Mouse (Mus musculus): Measurements from ENCODE around the gene Snrk. TPM values are rescaled to one million over a fixed set of nuclear protein-coding genes. Genes with fewer than 3 reads are reported as not detected.

Snrk gene
- polyA plus RNA-seq, 1 experiment from 2014 or later, result 49.4 TPM

DNA sequence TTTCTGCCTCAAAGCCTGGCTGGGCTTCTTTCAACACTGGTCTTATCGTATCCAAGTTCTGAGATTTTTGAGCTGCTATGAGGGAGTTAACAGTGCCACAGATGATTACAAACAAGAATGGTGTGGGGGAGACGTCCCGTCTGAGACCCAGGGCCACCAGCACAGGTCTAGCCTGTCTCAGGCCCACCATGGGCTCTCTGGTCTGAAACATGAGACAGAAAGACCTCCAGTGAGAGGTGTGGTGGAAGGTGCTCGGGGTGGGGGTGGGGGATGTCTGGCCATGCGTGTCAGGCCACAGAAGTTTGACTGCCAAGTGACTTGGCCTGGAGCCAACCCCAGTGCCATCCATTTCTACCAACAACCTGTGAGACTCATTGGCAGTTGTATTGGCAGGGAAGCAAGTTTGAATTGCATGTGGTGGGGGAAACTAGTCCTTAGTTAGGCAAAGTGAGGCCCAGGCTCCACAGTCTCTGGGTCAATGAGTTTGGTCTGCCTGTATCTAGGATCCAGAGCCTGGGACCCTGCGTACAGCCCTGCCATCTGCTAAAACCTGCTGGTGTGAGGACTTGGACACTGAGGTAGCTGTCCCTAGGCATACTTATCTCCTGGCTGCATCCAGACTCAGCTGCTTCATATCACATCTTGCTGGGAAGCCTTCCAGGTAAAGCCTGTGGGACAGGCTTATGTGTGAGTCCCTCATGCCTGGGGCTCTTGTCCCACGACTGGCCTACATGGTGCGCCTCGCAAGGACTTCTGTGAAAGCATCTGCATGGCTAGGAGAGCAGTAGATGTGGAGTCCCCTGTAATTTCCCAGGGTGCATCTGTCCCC, 56.6 kb downstream of the Snrk start:
- Histone ChIP-seq H3K27me3 (replicated peaks) (no peaks in the 10 kb centered on the region), H3K4me3 (replicated peaks) (no peak overlapping the region), H3K36me3 (peaks cover 4% of the 10 kb centered on the region), H3K4me1 (replicated peaks) (peaks cover 6% of the 10 kb centered on the region; the same call in 1 of the 2 replicates), H3K4me2 (replicated peaks) (no peak overlapping the region), H3K27ac (no peak overlapping the region), H3K9ac (no peak overlapping the region), H3K9me3 (no peaks in the 10 kb centered on the region)
- ATAC-seq, result no peak
- whole genome bisulfite sequencing, result 88% methylated on average over 9 of the region's 9 CpGs

GRCm38 (mm10) chr9:122174723-122175122, 57.7 kb downstream of the Snrk start:
- H3K9ac ChIP-seq, result no peak overlapping the region
- no peak overlapping the region for H3K27ac ChIP-seq
- no peaks in the 10 kb centered on the region for H3K9me3 ChIP-seq
- no peak overlapping the region for H3K4me2 ChIP-seq (replicated peaks)
- no peak for ATAC-seq
- no peak overlapping the region for H3K4me3 ChIP-seq (replicated peaks)
- H3K27me3 ChIP-seq (replicated peaks), result no peaks in the 10 kb centered on the region
- 88% methylated on average over 6 of the region's 6 CpGs for WGBS
- H3K36me3 ChIP-seq, result peaks cover 4% of the 10 kb centered on the region
- H3K4me1 ChIP-seq (replicated peaks), result peaks cover 13% of the 10 kb centered on the region; the same call in 1 of the 2 replicates

DNA sequence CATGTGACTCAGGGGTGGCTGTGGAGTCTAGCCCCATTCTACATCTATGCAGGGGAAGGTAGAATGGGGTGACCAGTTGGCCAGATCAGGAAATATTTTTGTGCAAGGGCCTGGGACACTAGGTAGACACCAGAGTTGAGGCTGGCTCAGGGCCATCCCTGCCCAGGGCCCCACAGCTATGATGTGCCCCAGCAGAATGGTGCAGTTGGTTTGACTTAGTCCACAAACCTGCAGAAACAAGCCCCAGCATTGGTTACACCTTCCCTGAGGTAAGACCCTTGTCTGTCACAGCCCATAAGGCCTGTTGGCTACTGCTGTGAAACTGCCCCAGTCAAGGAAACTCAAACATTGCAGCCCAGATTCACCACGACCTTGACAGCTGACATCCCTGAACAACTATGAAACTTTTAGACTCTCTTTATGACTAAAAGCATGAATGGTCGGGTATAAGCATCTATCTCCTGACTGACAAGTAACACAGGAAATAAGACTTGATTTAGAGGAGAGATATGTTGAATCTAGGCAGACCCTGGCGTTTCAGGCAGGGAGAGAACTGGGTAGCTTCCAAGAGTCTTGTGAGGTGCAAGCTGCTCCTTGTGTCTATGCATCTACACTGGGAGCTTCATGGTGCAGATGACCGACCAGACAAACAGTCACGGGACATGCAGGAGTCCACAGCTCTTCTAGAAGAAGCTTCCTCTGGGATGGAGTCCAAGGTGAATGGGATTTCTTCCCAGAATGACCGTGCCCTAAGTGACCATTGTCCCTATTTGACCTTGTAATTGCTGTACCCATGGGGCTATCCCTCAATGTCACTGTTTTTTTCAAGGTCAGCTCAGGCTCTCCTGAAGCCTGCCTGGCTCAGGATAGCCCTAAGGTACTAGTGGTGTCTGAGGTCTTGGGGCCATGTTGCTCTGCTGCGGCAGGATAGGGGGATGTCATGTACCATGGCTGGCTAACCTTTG, 60.5 kb downstream of the Snrk start:
- no peaks in the 10 kb centered on the region for H3K36me3 ChIP-seq
- H3K9ac ChIP-seq, result no peak overlapping the region
- H3K27ac ChIP-seq, result 0 out of 2 replicates have a peak overlapping the region, but pooled peaks have one; percentile 10
- no peak for ATAC-seq
- H3K4me3 ChIP-seq (replicated peaks), result no peak overlapping the region
- H3K4me2 ChIP-seq (replicated peaks), result no peak overlapping the region
- H3K9me3 ChIP-seq, result no peaks in the 10 kb centered on the region
- peaks cover 13% of the 10 kb centered on the region; the same call in 1 of the 2 replicates for H3K4me1 ChIP-seq (replicated peaks)
- WGBS, result 65% methylated on average over 7 of the region's 7 CpGs
- no peaks in the 10 kb centered on the region for H3K27me3 ChIP-seq (replicated peaks)

DNA sequence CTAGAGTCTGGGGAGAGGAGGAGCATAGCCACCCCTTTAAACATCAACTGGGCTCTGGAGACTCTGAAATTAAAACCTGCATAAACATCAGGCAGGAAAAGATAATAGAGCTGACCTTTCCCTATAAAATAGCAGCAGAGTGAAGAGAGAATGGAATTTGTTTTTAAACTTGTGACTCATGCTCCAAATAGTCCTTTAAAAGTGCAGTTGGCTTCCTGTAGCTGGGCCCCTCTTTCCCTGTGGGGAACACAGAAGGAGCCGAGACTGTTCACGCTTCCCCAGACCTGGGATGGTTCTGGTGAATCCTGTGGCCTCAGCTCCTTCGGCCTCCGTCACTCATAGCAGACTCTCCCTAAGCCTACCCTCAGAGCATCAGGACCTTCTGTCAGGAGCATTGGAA, 61.4 kb downstream of the Snrk start:
- Histone ChIP-seq H3K4me2 (replicated peaks) (no peak overlapping the region), H3K4me1 (replicated peaks) (peaks cover 17% of the 10 kb centered on the region; the same call in 1 of the 2 replicates), H3K27ac (peak overlapping the region; percentile 39; the same call in 1 of the 2 replicates), H3K27me3 (replicated peaks) (no peaks in the 10 kb centered on the region), H3K9me3 (no peaks in the 10 kb centered on the region), H3K4me3 (replicated peaks) (no peak overlapping the region), H3K9ac (no peak overlapping the region), H3K36me3 (no peaks in the 10 kb centered on the region)
- 57% methylated on average over 4 of the region's 4 CpGs for WGBS
- ATAC-seq, result no peak

DNA sequence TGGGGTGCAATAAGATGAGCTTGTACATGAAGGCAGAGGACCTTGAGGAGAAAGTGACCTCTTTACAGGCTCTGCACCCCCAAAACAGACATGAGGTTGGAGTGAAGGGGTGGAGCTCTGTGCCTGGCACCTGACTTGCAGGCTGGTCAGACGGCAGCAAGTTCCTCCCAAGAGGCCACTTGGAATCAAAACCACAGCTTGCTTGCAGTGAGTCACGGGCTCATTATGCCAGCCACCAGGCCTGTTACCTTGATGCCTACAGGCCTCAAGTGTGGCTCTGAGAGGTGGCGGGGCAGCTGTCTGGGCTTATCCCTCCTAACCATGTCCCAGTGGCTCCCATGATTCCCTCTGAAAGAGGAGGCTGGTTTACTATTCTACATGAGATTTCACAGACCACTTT, 63.0 kb downstream of the Snrk start:
- H3K27ac ChIP-seq, result no peak overlapping the region
- H3K9me3 ChIP-seq, result no peaks in the 10 kb centered on the region
- H3K9ac ChIP-seq, result no peak overlapping the region
- peaks cover 22% of the 10 kb centered on the region; the same call in 1 of the 2 replicates for H3K4me1 ChIP-seq (replicated peaks)
- WGBS, result 79% methylated on average over 3 of the region's 3 CpGs
- ATAC-seq, result no peak
- no peaks in the 10 kb centered on the region for H3K27me3 ChIP-seq (replicated peaks)
- no peaks in the 10 kb centered on the region for H3K36me3 ChIP-seq
- no peak overlapping the region for H3K4me3 ChIP-seq (replicated peaks)
- H3K4me2 ChIP-seq (replicated peaks), result no peak overlapping the region

GRCm38 (mm10) chr9:122183074-122183473, 66.0 kb downstream of the Snrk start:
- Histone ChIP-seq H3K9ac (no peak overlapping the region), H3K9me3 (no peaks in the 10 kb centered on the region), H3K27ac (peak overlapping the region; percentile 44; the same call in 1 of the 2 replicates), H3K4me2 (replicated peaks) (no peak overlapping the region), H3K36me3 (no peaks in the 10 kb centered on the region), H3K4me1 (replicated peaks) (peaks cover 32% of the 10 kb centered on the region; the same call in 1 of the 2 replicates), H3K4me3 (replicated peaks) (no peak overlapping the region), H3K27me3 (replicated peaks) (no peaks in the 10 kb centered on the region)
- ATAC-seq, result peak; percentile 26; the same call in 1 of the 2 replicates
- 70% methylated on average over 4 of the region's 4 CpGs for WGBS

DNA sequence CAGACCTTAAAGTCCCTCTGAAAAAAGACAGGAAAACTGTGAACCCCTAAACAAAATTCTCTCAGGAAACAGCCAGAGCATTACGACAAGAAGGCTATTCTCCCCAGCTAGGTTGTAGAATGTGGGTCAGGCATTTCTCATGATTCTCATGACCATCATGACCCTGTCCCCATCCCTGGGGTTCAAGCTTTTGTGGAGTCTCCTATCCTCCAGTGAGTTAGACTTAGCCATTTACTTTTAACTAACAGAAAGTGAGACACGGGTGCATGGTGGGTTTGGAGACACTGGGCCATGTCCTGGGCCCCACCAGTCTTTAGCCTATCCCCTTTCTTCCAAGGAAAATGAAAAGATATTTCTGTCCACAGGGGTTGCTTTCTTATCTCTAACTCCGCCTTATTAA, 67.3 kb downstream of the Snrk start:
- H3K27ac ChIP-seq, result no peak overlapping the region
- H3K36me3 ChIP-seq, result no peaks in the 10 kb centered on the region
- no peaks in the 10 kb centered on the region for H3K9me3 ChIP-seq
- 0 out of 2 replicates have a peak, but pooled peaks cover 21% of the 10 kb centered on the region for H3K4me1 ChIP-seq (replicated peaks)
- H3K9ac ChIP-seq, result no peak overlapping the region
- no peak overlapping the region for H3K4me2 ChIP-seq (replicated peaks)
- no peaks in the 10 kb centered on the region for H3K27me3 ChIP-seq (replicated peaks)
- WGBS, result 82% methylated on average over 3 of the region's 3 CpGs
- no peak overlapping the region for H3K4me3 ChIP-seq (replicated peaks)
- no peak for ATAC-seq

DNA sequence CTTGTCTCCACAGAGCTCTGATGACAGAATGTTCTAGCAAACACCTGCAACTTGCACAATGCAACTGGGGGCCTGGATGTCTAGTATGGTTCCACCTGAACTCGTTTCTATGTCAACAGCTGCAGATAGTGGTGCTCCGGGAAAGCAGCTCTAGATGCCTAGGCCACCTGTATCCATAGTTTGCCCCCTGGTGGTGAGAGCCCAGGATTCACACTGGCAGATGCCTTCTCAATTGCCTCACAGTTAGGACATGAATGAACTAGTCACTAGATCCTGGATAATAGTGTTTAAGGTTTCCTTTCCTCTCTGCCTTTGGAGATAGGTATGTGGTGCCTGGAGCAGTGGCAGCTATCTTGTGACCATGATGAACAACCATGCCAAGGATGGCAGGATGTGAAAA, 68.0 kb downstream of the Snrk start:
- peak; percentile 49; the same call in 1 of the 2 replicates for ATAC-seq
- Histone ChIP-seq H3K4me3 (replicated peaks) (no peak overlapping the region), H3K4me2 (replicated peaks) (no peak overlapping the region), H3K9ac (no peak overlapping the region), H3K36me3 (no peaks in the 10 kb centered on the region), H3K4me1 (replicated peaks) (0 out of 2 replicates have a peak, but pooled peaks cover 20% of the 10 kb centered on the region), H3K9me3 (no peaks in the 10 kb centered on the region), H3K27ac (no peak overlapping the region), H3K27me3 (replicated peaks) (no peaks in the 10 kb centered on the region)
- 10% methylated on average over 2 of the region's 2 CpGs for WGBS

- H3K36me3 ChIP-seq, result no peaks in the 10 kb centered on the region
- 0 out of 2 replicates have a peak, but pooled peaks cover 20% of the 10 kb centered on the region for H3K4me1 ChIP-seq (replicated peaks)
- no peak overlapping the region for H3K4me2 ChIP-seq (replicated peaks)
- 82% methylated on average over 6 of the region's 6 CpGs for WGBS
- H3K27ac ChIP-seq, result peak overlapping the region; percentile 42
- no peak overlapping the region for H3K9ac ChIP-seq
- no peak for ATAC-seq
- no peaks in the 10 kb centered on the region for H3K9me3 ChIP-seq
- H3K27me3 ChIP-seq (replicated peaks), result no peaks in the 10 kb centered on the region
- H3K4me3 ChIP-seq (replicated peaks), result no peak overlapping the region
These were observed 68.9 kb downstream of the Snrk start for GRCm38 (mm10) chr9:122185953-122186352.

- H3K9me3 ChIP-seq, result no peaks in the 10 kb centered on the region
- H3K36me3 ChIP-seq, result no peaks in the 10 kb centered on the region
- no peak overlapping the region for H3K4me2 ChIP-seq (replicated peaks)
- peak overlapping the region; percentile 45; the same call in 1 of the 2 replicates for H3K27ac ChIP-seq
- H3K4me3 ChIP-seq (replicated peaks), result no peak overlapping the region
- H3K27me3 ChIP-seq (replicated peaks), result no peaks in the 10 kb centered on the region
- H3K9ac ChIP-seq, result no peak overlapping the region
- 60% methylated on average over 1 of the region's 1 CpGs for WGBS
- peak; percentile 46; the same call in 1 of the 2 replicates for ATAC-seq
- 0 out of 2 replicates have a peak, but pooled peaks cover 20% of the 10 kb centered on the region for H3K4me1 ChIP-seq (replicated peaks)
These were observed 69.7 kb downstream of the Snrk start for GRCm38 (mm10) chr9:122186643-122187226.

- Histone ChIP-seq H3K27ac (no peak overlapping the region), H3K4me3 (replicated peaks) (no peak overlapping the region), H3K9ac (no peak overlapping the region), H3K27me3 (replicated peaks) (no peaks in the 10 kb centered on the region), H3K9me3 (no peaks in the 10 kb centered on the region), H3K4me2 (replicated peaks) (no peak overlapping the region), H3K4me1 (replicated peaks) (0 out of 2 replicates have a peak, but pooled peaks cover 20% of the 10 kb centered on the region), H3K36me3 (no peaks in the 10 kb centered on the region)
- WGBS, result 84% methylated on average over 7 of the region's 7 CpGs
- ATAC-seq, result no peak
These were observed 70.4 kb downstream of the Snrk start for GRCm38 (mm10) chr9:122187451-122187921.

All from intestine, embryonic 15.5 days (tissue).